Mouse (Mus musculus) E14TG2a.4 (cell line): ENCODE results near the gene Lrrc20.

Experiments
- CTCF ChIP-seq: conservative IDR thresholded peaks from 2 replicates; pipeline ENCODE4 v1.5.1; 2014; ENCODE audit warnings: low read length
- NANOG ChIP-seq: IDR thresholded peaks from 2 replicates; pipeline ENCODE4 v1.6.1; 2014; ENCODE audit warnings: borderline replicate concordance, low read length, mixed read lengths

GRCm38 (mm10) chr10:61474344-61474743, 1.3 kb upstream of the Lrrc20 start:
- no peak for TF ChIP-seq CTCF
- no peak for TF ChIP-seq NANOG
